Mouse (Mus musculus) heart, postnatal 36 days (tissue): ENCODE measurements at regions not wholly inside any gene's neighbourhood (a gene's known extent, or its start where the extent isn't known, plus 50 kb on each side); places are given as distances from the start of the nearest gene placed in this dataset.

Experiments
- DNase-seq, 2 experiments: peaks; one replicate each; pipeline ENCODE4 v3.0.0; 2021 to 2022
- intact Hi-C: fragments of 180-260 bp; cut with DNase I; formaldehyde crosslinking; loops from one replicate; pipeline ENCODE4 v1.15.1; 2025

DNA sequence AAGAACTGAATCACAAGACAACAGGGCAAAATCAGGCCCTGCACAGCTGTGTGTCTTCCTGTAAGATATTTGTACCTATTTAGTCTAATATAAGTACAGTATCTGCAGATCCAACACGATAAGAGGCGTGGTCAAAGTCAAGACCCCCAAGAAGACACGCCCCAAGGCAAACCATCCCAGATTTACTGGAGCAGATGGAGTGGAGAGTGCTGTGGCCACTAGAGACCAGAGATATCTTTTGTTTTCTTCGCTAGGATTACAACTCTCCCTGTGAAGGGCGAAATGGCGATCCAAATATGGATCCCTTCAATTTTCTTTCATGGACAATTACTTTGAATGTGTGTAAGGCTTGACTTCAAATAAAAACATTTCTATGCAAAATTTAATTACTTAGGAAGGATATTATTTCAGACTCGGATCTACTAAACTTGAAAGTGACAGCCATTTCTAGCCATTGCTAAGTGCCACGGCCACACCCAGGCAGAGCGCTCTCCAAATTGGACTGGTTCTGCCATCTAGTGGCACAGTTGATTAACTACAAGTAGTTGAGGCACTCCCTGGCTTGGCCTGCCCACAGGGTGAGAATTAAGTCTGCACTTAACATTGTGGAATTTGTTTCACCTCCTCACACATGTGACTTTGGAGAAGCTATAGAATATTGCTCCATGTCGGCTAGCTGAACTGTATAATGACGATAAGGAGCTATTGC is 140.4 kb upstream of the Gm9833 start:
- peak; percentile 55 to 73 for DNase-seq
- intact Hi-C loops = loop anchor here (1.0 to 10.0 kb wide), 4 partner anchors 236 to 547 kb away; no protein-coding TSS in a partner anchor

DNA sequence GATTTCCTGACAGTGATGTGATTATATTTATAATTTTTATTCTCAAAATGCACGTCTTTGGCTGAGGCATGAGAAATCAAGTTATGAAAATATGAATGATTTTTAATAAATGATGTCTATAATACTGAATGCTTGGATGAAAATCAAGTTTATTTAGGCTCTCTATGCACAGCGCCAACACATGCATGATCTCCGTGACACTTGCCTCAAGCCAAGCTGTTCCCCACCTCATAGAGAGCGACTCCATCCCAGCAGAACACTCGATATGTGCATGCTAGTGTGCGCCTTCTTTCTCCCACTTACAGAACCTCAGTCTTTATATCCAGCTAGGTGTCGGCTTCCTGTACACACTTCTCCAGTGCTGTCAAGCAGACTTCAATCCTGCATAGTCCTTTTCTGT is 139.8 kb upstream of the Gm9833 start:
- intact Hi-C loops = loop anchor here (5.0 to 10.0 kb wide), 2 partner anchors 359 to 473 kb away; no protein-coding TSS in a partner anchor
- DNase-seq = no peak

DNA sequence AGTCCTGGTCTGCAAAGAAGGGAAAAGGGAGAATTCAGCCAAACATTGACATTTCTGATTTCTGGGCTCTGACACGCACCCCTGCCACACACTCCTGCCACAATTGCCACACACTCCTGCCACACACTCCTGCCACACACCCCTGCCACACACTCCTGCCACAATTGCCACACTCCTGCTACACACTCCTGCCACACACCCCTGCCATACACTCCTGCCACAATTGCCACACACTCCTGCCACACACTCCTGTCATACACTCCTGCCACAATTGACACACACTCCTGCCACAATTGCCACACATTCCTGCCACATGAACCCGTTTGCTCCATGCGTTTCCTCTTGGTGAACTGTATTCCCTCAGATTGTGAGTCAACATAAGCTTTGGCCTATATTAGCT is 130.0 kb upstream of the Gm9833 start:
- intact Hi-C loops = no loop called here
- DNase-seq = no peak

DNA sequence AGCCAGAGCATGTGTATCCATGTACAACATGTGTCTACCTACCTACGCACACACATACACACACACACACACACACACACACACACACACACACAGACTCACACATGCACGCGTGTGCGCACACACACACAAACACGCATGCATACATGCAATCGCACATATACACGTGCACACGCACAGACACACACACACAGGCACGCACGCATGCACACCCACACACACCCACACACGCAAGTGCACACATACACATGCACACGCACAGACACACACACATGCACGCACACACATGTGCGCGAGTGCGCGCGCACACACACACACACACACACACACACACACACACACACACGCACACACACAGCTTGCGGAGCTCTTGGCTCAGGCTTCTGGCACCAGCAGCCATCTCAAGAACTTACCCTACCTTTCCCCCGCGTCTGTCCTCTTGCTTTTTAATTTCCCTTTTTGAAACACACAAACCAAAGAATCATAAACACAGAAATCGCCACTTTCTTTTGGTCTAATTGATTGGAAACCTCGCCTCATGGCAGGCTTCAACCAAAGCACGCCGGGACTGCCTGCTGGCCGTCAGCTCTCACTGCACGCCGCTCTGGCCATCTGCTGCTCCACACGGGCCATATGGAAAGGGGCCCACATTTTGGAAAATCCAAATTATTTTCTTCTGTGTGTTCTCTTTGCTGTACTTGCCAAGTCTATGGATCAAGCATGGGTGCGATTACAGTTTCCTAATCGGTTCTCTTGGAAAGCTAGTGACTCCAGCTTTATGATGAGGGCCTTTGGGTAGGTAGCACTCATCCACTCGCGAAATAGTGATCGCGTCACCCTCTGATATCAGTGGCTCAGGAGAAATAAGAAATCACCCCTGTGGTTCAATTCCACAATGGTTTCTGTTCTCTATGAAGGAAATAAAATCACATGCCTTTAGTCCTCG is 127.9 kb upstream of the Gm9833 start:
- intact Hi-C loops = no loop called here

DNA sequence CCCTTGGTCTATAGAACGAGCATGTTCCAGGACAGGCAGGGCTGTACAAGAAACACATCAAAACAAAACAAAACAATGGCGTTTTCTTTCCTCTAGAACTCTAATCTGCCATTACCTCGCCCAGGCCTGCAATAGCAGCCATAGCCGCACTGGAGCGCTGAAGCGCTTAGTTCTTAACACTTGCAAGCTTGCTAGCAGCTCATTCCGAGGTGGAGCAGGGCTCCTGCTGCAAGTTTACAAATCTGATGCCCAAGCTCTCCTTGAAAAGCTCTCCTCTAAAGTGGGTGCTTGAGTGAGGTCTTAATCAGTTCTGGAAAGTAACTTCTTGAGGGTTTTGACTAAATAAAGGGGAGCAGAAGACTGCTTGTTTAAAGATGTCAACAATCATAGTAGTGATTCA is 127.2 kb upstream of the Gm9833 start:
- DNase-seq = peak in 1 of 2 experiments; percentile 39
- intact Hi-C loops = no loop called here

More for the DNA sequence above, 127.9 kb upstream of the Gm9833 start:
- DNase-seq = no peak
